Mouse (Mus musculus) MEL (cell line): ENCODE measurements around the gene Nr2c2ap. TPM values are rescaled to one million over a fixed set of nuclear protein-coding genes. Genes with fewer than 3 reads are reported as not detected.

ENCODE experiments used
- DNase-seq: peaks from one replicate; pipeline ENCODE4 v3.0.0; 2011; ENCODE audit warnings: low read depth, low spot score
- H3K27ac ChIP-seq: 2 replicates; pipeline ENCODE4 v1.5.1; 2012; ENCODE audit warnings: low read depth, mild to moderate bottlenecking, control low read depth, low read length, moderate library complexity; ENCODE audit not compliant: control insufficient read depth
- H3K27me3 ChIP-seq, 2 experiments: fragments of 150-350 bp in 1 of 2; sonication (generic) in 1 of 2; 2 replicates each; pipeline ENCODE4 v1.6.1; 2012; ENCODE audit warnings: low read length in 2 of 2, mild to moderate bottlenecking in 2 of 2, improper control_type of control experiment in 1 of 2, moderate library complexity in 1 of 2; ENCODE audit not compliant: insufficient read depth in 2 of 2, control insufficient read depth in 1 of 2
- H3K36me3 ChIP-seq, 2 experiments: 2 replicates each; pipeline ENCODE4 v1.6.1; 2012 to 2014; ENCODE audit warnings: low read length in 2 of 2, improper control_type of control experiment in 1 of 2, inconsistent platforms in 1 of 2, mild to moderate bottlenecking in 1 of 2; ENCODE audit not compliant: insufficient read depth in 2 of 2, control insufficient read depth in 1 of 2
- H3K4me1 ChIP-seq, 2 experiments: fragments of 150-350 bp in 1 of 2; sonication (generic) in 1 of 2; 2 replicates each; pipeline ENCODE4 v1.6.1; 2012; ENCODE audit warnings: low read length in 2 of 2, improper control_type of control experiment in 1 of 2, mild to moderate bottlenecking in 1 of 2; ENCODE audit not compliant: insufficient read depth in 2 of 2, control insufficient read depth in 1 of 2
- H3K4me3 ChIP-seq, 2 experiments: fragments of 150-350 bp in 1 of 2; sonication (generic) in 1 of 2; 2 replicates each; pipeline ENCODE4 v1.5.1; 2012; ENCODE audit warnings: low read depth in 2 of 2, low read length in 2 of 2, mild to moderate bottlenecking in 2 of 2, moderate library complexity in 2 of 2, control low read depth in 1 of 2, improper control_type of control experiment in 1 of 2; ENCODE audit not compliant: control insufficient read depth in 1 of 2, insufficient read depth in 1 of 2
- H3K79me2 ChIP-seq: 2 replicates; pipeline ENCODE4 v1.6.1; 2012; ENCODE audit warnings: mild to moderate bottlenecking, low read length, moderate library complexity; ENCODE audit not compliant: control insufficient read depth, poor library complexity, insufficient read depth
- H3K9ac ChIP-seq: 2 replicates; pipeline ENCODE4 v1.6.1; 2012; ENCODE audit warnings: low read depth, mild to moderate bottlenecking, control low read depth, low read length, moderate library complexity; ENCODE audit not compliant: control insufficient read depth, poor library complexity, severe bottlenecking
- H3K9me3 ChIP-seq: fragments of 150-350 bp; sonication (generic); replicated peaks from 2 replicates; pipeline ENCODE4 v1.6.1; 2012; ENCODE audit warnings: mild to moderate bottlenecking, low read length, improper control_type of control experiment, moderate library complexity; ENCODE audit not compliant: insufficient read depth
- BHLHE40 ChIP-seq: IDR thresholded peaks from 2 replicates; pipeline ENCODE4 v1.6.1; 2012; ENCODE audit warnings: low read depth, mild to moderate bottlenecking, inconsistent platforms, low read length, improper control_type of control experiment, borderline replicate concordance
- CHD1 ChIP-seq: IDR thresholded peaks from 2 replicates; pipeline ENCODE4 v1.6.1; 2012; ENCODE audit warnings: low read depth, mild to moderate bottlenecking, inconsistent platforms, low read length, improper control_type of control experiment
- CTCF ChIP-seq, 3 experiments: IDR thresholded peaks in 2 of 3; conservative IDR thresholded peaks in 1 of 3; 2 replicates each; pipeline ENCODE4 v1.5.1; 2011 to 2012; ENCODE audit warnings: low read length in 3 of 3, low read depth in 2 of 3, mild to moderate bottlenecking in 2 of 3, improper control_type of control experiment in 1 of 3, inconsistent platforms in 1 of 3, mixed read lengths in 1 of 3, moderate library complexity in 1 of 3; ENCODE audit not compliant: control insufficient read depth in 1 of 3, insufficient read depth in 1 of 3, poor library complexity in 1 of 3, severe bottlenecking in 1 of 3
- E2F4 ChIP-seq: IDR thresholded peaks from 2 replicates; pipeline ENCODE4 v1.6.1; 2011; ENCODE audit warnings: low read depth, low read length, improper control_type of control experiment, borderline replicate concordance
- EP300 ChIP-seq, 2 experiments: IDR thresholded peaks; 2 replicates each; pipeline ENCODE4 v1.6.1; 2011; ENCODE audit warnings: improper control_type of control experiment in 2 of 2, low read length in 2 of 2, low read depth in 1 of 2, mild to moderate bottlenecking in 1 of 2
- ETS1 ChIP-seq: IDR thresholded peaks from 2 replicates; pipeline ENCODE4 v1.6.1; 2012; ENCODE audit warnings: low read depth, mild to moderate bottlenecking, inconsistent platforms, low read length, improper control_type of control experiment, moderate library complexity
- GABPA ChIP-seq: IDR thresholded peaks from 2 replicates; pipeline ENCODE4 v1.6.1; 2012; ENCODE audit warnings: low read depth, mild to moderate bottlenecking, inconsistent platforms, low read length, improper control_type of control experiment, moderate library complexity
- GATA1 ChIP-seq: IDR thresholded peaks from 2 replicates; pipeline ENCODE4 v1.6.1; 2011; ENCODE audit warnings: low read depth, low read length, improper control_type of control experiment
- HCFC1 ChIP-seq: IDR thresholded peaks from 2 replicates; pipeline ENCODE4 v1.6.1; 2012; ENCODE audit warnings: low read depth, mild to moderate bottlenecking, inconsistent platforms, low read length, improper control_type of control experiment, moderate library complexity
- MAFK ChIP-seq: IDR thresholded peaks from 2 replicates; pipeline ENCODE4 v1.6.1; 2011; ENCODE audit warnings: low read depth, mild to moderate bottlenecking, low read length, improper control_type of control experiment, borderline replicate concordance
- MAX ChIP-seq: IDR thresholded peaks from 2 replicates; pipeline ENCODE4 v1.6.1; 2011; ENCODE audit warnings: low read length, improper control_type of control experiment
- MYB ChIP-seq: IDR thresholded peaks from 2 replicates; pipeline ENCODE4 v1.6.1; 2011; ENCODE audit warnings: mild to moderate bottlenecking, low read depth, low read length, improper control_type of control experiment
- MYC ChIP-seq: IDR thresholded peaks from 2 replicates; pipeline ENCODE4 v1.6.1; 2011; ENCODE audit warnings: low read depth, mild to moderate bottlenecking, low read length, improper control_type of control experiment, moderate library complexity
- POLR2A ChIP-seq, 2 experiments: IDR thresholded peaks; 2 replicates each; pipeline ENCODE4 v1.6.1; 2011 to 2012; ENCODE audit warnings: low read length in 2 of 2, mild to moderate bottlenecking in 2 of 2, control low read depth in 1 of 2, improper control_type of control experiment in 1 of 2, low read depth in 1 of 2, moderate library complexity in 1 of 2; ENCODE audit not compliant: control insufficient read depth in 1 of 2, insufficient read depth in 1 of 2, poor library complexity in 1 of 2
- POLR2AphosphoS2 ChIP-seq: IDR thresholded peaks from 2 replicates; pipeline ENCODE4 v1.6.1; 2011; ENCODE audit warnings: low read length, improper control_type of control experiment
- POLR2AphosphoS5 ChIP-seq: IDR thresholded peaks from 2 replicates; pipeline ENCODE4 v1.6.1; 2012; ENCODE audit warnings: low read depth, borderline replicate concordance, mild to moderate bottlenecking, inconsistent platforms, low read length, moderate library complexity, mixed read lengths
- SMC3 ChIP-seq: IDR thresholded peaks from 2 replicates; pipeline ENCODE4 v1.6.1; 2011; ENCODE audit warnings: low read depth, low read length, improper control_type of control experiment
- TBP ChIP-seq: IDR thresholded peaks from 2 replicates; pipeline ENCODE4 v1.8.0; 2011; ENCODE audit warnings: low read depth, low read length, improper control_type of control experiment
- USF2 ChIP-seq, 2 experiments: IDR thresholded peaks; 2 replicates each; pipeline ENCODE4 v1.6.1; 2011 to 2012; ENCODE audit warnings: improper control_type of control experiment in 2 of 2, low read length in 2 of 2, borderline replicate concordance in 1 of 2, inconsistent platforms in 1 of 2, low read depth in 1 of 2, mild to moderate bottlenecking in 1 of 2; ENCODE audit not compliant: insufficient read depth in 1 of 2
- ZC3H11A ChIP-seq: IDR thresholded peaks from 2 replicates; pipeline ENCODE4 v1.6.1; 2012; ENCODE audit warnings: low read depth, mild to moderate bottlenecking, inconsistent platforms, low read length, improper control_type of control experiment
- ZKSCAN1 ChIP-seq: IDR thresholded peaks from 2 replicates; pipeline ENCODE4 v1.6.1; 2012; ENCODE audit warnings: low read depth, mild to moderate bottlenecking, inconsistent platforms, low read length, improper control_type of control experiment, moderate library complexity
- ZMIZ1 ChIP-seq: IDR thresholded peaks from 2 replicates; pipeline ENCODE4 v1.6.1; 2012; ENCODE audit warnings: low read depth, mild to moderate bottlenecking, inconsistent platforms, low read length, improper control_type of control experiment, moderate library complexity
- polyA plus RNA-seq, 2 experiments: library from polyadenylated mRNA; stranded (reverse) in 1 of 2; unstranded in 1 of 2; fragments of >175 nt in 1 of 2; fragments of >200 nt in 1 of 2; gene quantifications; 2 replicates each; pipeline versions ENCODE4 v1.2.1 to v1.2.4; 2012; ENCODE audit warnings: low replicate concordance in 2 of 2, low read depth in 1 of 2; ENCODE audit not compliant: insufficient read length in 2 of 2, insufficient read depth in 1 of 2, missing spikeins in 1 of 2
- total RNA-seq: library from RNA; depleted of rRNA; stranded (reverse); fragments of 300-350 nt; gene quantifications from 2 replicates; pipeline ENCODE4 v1.2.3, GENCODE M21; 2012

The Nr2c2ap gene
- total and polyA plus RNA-seq, 3 experiments = 24.6 to 55.7 TPM; not detected in 1

DNA sequence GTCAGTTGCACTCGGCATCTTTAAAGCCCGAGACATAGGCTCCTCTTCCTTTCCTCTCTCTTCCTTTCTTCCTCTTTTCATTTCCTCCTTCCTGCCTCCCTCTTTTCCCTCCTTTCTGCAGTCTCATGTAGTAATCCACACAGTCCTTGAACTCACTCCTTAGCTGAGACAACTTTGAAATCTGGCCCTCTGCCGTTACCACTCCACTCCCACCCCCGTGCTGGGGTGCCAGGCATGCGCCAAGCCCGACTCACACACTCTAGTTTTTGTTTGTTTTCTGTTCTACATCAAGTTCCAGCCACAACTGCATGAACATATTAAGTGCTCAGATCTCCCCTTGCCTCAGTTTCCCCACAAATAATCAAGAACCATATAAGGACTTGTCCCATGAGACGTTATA lies 26.2 kb upstream of the Nr2c2ap start:
- Histone ChIP-seq H3K36me3 (no peaks in the 10 kb centered on the region), H3K4me3 (no peak overlapping the region), H3K27ac (no peak overlapping the region), H3K9me3 (no peaks in the 10 kb centered on the region), H3K9ac (no peak overlapping the region), H3K79me2 (no peaks in the 10 kb centered on the region), H3K4me1 (peaks cover 0 to 1% of the 10 kb centered on the region in 2 experiments; a peak in 1 of 4 replicates), H3K27me3 (no peaks in the 10 kb centered on the region)
- DNase-seq = no peak
- TF ChIP-seq MAFK (no peak), ZMIZ1 (no peak), GATA1 (no peak), TBP (no peak), CHD1 (no peak), MYC (no peak), POLR2AphosphoS5 (no peak), CTCF (IDR thresholded peaks at IDR 0.05 in 2 of 3, conservative IDR thresholded peaks at IDR 0.05 in 1 of 3; ENCODE audit: control insufficient read depth in 1 of 3, insufficient read depth in 1 of 3, low read depth in 2 of 3, low read length in 3 of 3, poor library complexity in 1 of 3, severe bottlenecking in 1 of 3) (no peak), BHLHE40 (no peak), ZC3H11A (no peak), E2F4 (no peak), SMC3 (no peak)

DNA sequence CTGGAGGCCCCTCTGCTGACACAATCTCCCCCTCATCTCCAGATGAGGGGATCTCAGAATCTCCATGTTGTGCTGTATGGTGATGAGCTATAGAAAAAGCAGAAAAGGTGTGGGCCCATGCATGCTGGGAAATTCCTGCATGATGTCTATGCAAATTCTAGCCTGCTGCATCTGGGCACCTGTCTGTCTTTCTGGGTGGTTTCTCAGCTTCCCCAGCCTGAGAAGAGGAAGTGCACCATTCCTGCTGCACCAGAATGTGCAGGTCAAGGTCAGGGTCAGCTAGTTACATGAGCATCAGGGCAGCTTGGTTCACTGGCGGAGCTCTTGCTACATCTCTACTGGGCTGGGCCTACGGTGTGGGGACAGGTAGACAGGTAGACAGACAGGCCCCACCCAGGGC lies 20.7 kb upstream of the Nr2c2ap start:
- Histone ChIP-seq H3K9ac (no peak overlapping the region), H3K27me3 (0 out of 4 replicates have a peak, but pooled peaks cover 0 to 1% of the 10 kb centered on the region in 2 experiments), H3K9me3 (no peaks in the 10 kb centered on the region), H3K36me3 (no peaks in the 10 kb centered on the region), H3K4me3 (no peak overlapping the region), H3K79me2 (no peaks in the 10 kb centered on the region), H3K27ac (no peak overlapping the region), H3K4me1 (no peaks in the 10 kb centered on the region)
- TF ChIP-seq MAFK (no peak), HCFC1 (no peak), ZKSCAN1 (no peak), POLR2A (IDR thresholded peaks at IDR 0.05; ENCODE audit: control insufficient read depth in 1 of 2, insufficient read depth in 1 of 2, low read depth in 1 of 2, low read length in 2 of 2, poor library complexity in 1 of 2) (no peak), MAX (no peak), TBP (no peak), MYB (no peak), USF2 (IDR thresholded peaks at IDR 0.05; ENCODE audit: borderline replicate concordance in 1 of 2, insufficient read depth in 1 of 2, low read depth in 1 of 2, low read length in 2 of 2) (no peak), EP300 (IDR thresholded peaks at IDR 0.05; ENCODE audit: low read depth in 1 of 2, low read length in 2 of 2) (no peak), GATA1 (no peak), GABPA (no peak), ETS1 (no peak), POLR2AphosphoS2 (no peak)
- no peak for DNase-seq
